Mouse (Mus musculus): ENCODE results near the gene Exoc2. TPM values are rescaled to one million over a fixed set of nuclear protein-coding genes. Genes with fewer than 3 reads are reported as not detected.

Gene Exoc2
- polyA plus RNA-seq (2012; fragmentation: generic; extraction: Trizol): 10.8 TPM
- long read RNA-seq, experiment 1, full-length matches to known transcripts: 4 of 8 reads
- long read RNA-seq, experiment 1, partial matches to known transcripts: 1 of 8 reads
- long read RNA-seq, experiment 1, other reads (novel, unspliced or antisense): 3 of 8 reads
- long read RNA-seq, experiment 2, full-length matches to known transcripts: 85 of 129 reads
- long read RNA-seq, experiment 2, partial matches to known transcripts: 10 of 129 reads
- long read RNA-seq, experiment 2, other reads (novel, unspliced or antisense): 34 of 129 reads

DNA sequence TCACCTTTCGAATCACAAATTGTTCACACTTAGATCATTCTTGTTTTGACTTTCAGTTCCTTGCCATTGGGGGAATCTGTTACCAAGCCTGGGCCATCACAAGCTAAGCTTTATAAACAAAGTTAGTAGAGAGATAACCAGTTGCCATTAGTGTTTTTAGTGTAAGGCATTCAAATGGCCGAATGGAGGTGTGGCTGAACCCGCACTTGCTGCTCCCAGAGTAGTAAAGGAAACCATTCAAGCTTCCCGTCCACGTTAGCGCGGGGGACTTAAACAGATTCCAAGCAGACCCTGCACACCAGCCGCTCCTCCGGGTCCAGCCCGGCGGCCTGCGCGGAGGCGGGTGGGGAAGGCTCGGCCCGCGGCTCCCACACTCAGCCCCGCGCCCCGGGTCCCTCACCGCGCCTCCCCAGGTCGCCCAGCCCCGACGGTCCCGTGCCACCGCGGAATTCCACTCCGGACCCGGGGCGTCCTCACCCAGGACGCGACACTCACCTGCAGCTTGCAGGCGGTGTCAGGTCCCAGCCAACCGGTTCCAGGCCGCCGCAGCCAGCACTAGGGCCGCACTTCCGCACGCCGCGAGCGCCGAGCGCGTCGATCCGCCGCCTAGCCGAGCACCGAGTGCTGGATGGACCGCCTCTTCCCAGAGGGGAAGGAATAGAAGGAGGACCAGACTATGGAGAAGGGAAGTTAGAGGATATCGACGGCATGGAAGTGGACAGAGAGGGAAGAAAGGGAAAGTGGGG is at the start of gene Exoc2, which contains the start of gene Gm5447:
Exoc2 (minus strand) TSS at position 593 of the 746 bp plus-strand sequence.
Gm5447 (plus strand) TSS at position 704 of the 746 bp plus-strand sequence.
- Histone ChIP-seq H3ac (ENCODE audit: control insufficient read depth, insufficient read length, low read depth) (peak within 1 kb of the TSS; percentile 88), H3K79me2 (ENCODE audit: control insufficient read depth, insufficient read depth) (peaks cover 49% of the 10 kb centered on the region), H3K27me3 (ENCODE audit: control insufficient read depth, insufficient read depth, insufficient read length) (no peaks in the 10 kb centered on the region), H3K36me3 (ENCODE audit: control insufficient read depth, insufficient read depth) (no peaks in the 10 kb centered on the region), H3K79me3 (ENCODE audit: low read depth) (peaks cover 24% of the 10 kb centered on the region), H3K4me3 (ENCODE audit: insufficient read depth, poor library complexity, severe bottlenecking) (peak within 1 kb of the TSS; percentile 63)
- no peak for TF ChIP-seq CTCF (IDR thresholded peaks at IDR 0.05; ENCODE audit: control insufficient read depth, insufficient read depth, insufficient read length)
- peak; percentile 52 for TF ChIP-seq MAX (IDR thresholded peaks at IDR 0.05)
- TF ChIP-seq MYOD1 (IDR thresholded peaks at IDR 0.05; ENCODE audit: control insufficient read depth, insufficient read length, low read depth): no peak

DNA sequence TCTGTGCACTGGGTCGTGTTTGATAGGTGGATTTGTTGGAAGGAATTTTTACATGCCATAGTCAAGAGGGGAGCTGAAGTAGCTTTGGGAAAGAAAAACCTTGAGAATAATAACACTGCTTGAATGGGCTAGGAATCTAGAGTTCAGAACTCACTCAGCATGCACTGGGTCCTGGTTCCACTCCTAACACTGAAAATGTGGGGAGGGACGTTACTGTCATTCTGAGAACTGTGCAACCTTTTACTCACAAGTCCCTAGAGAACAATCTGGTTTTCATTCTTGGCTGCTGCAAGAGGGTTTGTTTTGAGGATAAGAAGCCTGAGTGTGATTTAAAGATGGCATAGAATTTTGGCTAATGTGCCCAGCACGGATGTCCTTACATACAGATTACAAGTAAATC is 49.8 kb upstream of the Exoc2 start:
- no peak overlapping the region for H3ac ChIP-seq (ENCODE audit: control insufficient read depth, insufficient read length, low read depth)
- H3K36me3 ChIP-seq (ENCODE audit: control insufficient read depth, insufficient read depth): no peaks in the 10 kb centered on the region
- TF ChIP-seq MAX (IDR thresholded peaks at IDR 0.05) (no peak), USF1 (IDR thresholded peaks at IDR 0.05; ENCODE audit: low read depth) (no peak), CEBPB (IDR thresholded peaks at IDR 0.05; ENCODE audit: low read depth) (no peak), FOSL1 (IDR thresholded peaks at IDR 0.05; ENCODE audit: insufficient read depth, low read length, poor library complexity, severe bottlenecking) (no peak)
- H3K4me3 ChIP-seq (ENCODE audit: insufficient read depth, poor library complexity, severe bottlenecking): no peak overlapping the region
- H3K79me3 ChIP-seq (ENCODE audit: low read depth): no peaks in the 10 kb centered on the region
- H3K27me3 ChIP-seq (ENCODE audit: control insufficient read depth, insufficient read depth, insufficient read length): no peaks in the 10 kb centered on the region
- H3K79me2 ChIP-seq (ENCODE audit: control insufficient read depth, insufficient read depth): no peaks in the 10 kb centered on the region

DNA sequence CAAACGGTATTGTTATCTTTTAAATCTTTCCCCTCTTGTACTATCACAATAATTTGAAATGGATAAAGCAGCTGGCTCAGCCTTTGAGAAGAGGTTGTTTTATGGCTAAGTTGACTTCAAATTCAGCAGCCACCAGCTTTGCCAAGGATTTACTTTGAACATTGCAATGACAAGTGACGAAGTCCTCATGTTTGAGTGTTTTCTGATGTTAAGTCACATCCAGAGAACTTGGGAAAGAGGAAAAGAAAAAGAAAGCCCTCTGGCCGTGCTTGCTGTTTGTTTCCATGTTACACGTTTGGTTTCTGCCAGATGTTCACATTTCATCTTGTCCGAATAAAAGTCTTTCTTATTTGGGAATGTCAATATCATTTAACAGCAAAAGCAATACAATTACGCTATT is 48.0 kb upstream of the Exoc2 start:
- H3K79me2 ChIP-seq (ENCODE audit: control insufficient read depth, insufficient read depth): no peaks in the 10 kb centered on the region
- H3K27me3 ChIP-seq (ENCODE audit: control insufficient read depth, insufficient read depth, insufficient read length): no peaks in the 10 kb centered on the region

DNA sequence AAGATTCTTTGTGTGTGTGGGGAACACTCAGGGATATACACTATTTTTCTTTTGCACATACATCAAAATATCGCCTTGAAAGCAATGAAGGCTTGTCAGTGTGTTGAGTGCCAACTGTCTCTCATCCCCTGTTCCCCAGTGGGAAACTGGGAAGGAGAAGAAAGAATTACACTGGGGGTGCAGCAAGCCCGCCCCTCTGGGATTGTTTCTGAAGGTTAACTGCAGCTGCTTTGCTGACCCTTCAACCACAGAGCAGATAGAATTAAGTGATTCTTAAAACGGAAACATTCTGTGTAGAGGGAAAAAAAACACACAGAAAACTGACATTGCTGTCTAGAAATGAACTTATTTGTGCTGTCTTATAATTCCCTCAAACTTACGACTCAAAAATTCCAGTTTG is 47.6 kb upstream of the Exoc2 start:
- Histone ChIP-seq H3K79me2 (ENCODE audit: control insufficient read depth, insufficient read depth) (no peaks in the 10 kb centered on the region), H3K36me3 (ENCODE audit: control insufficient read depth, insufficient read depth) (no peaks in the 10 kb centered on the region), H3K4me3 (ENCODE audit: insufficient read depth, poor library complexity, severe bottlenecking) (no peak overlapping the region), H3K79me3 (ENCODE audit: low read depth) (no peaks in the 10 kb centered on the region), H3ac (ENCODE audit: control insufficient read depth, insufficient read length, low read depth) (no peak overlapping the region), H3K27me3 (ENCODE audit: control insufficient read depth, insufficient read depth, insufficient read length) (no peaks in the 10 kb centered on the region)
- TF ChIP-seq USF1 (IDR thresholded peaks at IDR 0.05; ENCODE audit: low read depth): no peak
- no peak for TF ChIP-seq CEBPB (IDR thresholded peaks at IDR 0.05; ENCODE audit: low read depth)
- no peak for TF ChIP-seq FOSL1 (IDR thresholded peaks at IDR 0.05; ENCODE audit: insufficient read depth, low read length, poor library complexity, severe bottlenecking)
- TF ChIP-seq MYOG (IDR thresholded peaks at IDR 0.05; ENCODE audit: control insufficient read depth, extremely low read depth, insufficient read length): no peak
- no peak for TF ChIP-seq MAX (IDR thresholded peaks at IDR 0.05)
- TF ChIP-seq CTCF (IDR thresholded peaks at IDR 0.05; ENCODE audit: control insufficient read depth, insufficient read depth, insufficient read length): no peak
- TF ChIP-seq MYOD1 (IDR thresholded peaks at IDR 0.05; ENCODE audit: control insufficient read depth, insufficient read length, low read depth): no peak

More for the DNA sequence above, 48.0 kb upstream of the Exoc2 start:
- TF ChIP-seq CEBPB (IDR thresholded peaks at IDR 0.05; ENCODE audit: low read depth) (no peak), FOSL1 (IDR thresholded peaks at IDR 0.05; ENCODE audit: insufficient read depth, low read length, poor library complexity, severe bottlenecking) (no peak), CTCF (IDR thresholded peaks at IDR 0.05; ENCODE audit: control insufficient read depth, insufficient read depth, insufficient read length) (no peak), MYOD1 (IDR thresholded peaks at IDR 0.05; ENCODE audit: control insufficient read depth, insufficient read length, low read depth) (no peak), MAX (IDR thresholded peaks at IDR 0.05) (no peak), MYOG (IDR thresholded peaks at IDR 0.05; ENCODE audit: control insufficient read depth, extremely low read depth, insufficient read length) (no peak), USF1 (IDR thresholded peaks at IDR 0.05; ENCODE audit: low read depth) (no peak)
- no peak overlapping the region for H3ac ChIP-seq (ENCODE audit: control insufficient read depth, insufficient read length, low read depth)
- H3K4me3 ChIP-seq (ENCODE audit: insufficient read depth, poor library complexity, severe bottlenecking): no peak overlapping the region
- H3K79me3 ChIP-seq (ENCODE audit: low read depth): no peaks in the 10 kb centered on the region
- H3K36me3 ChIP-seq (ENCODE audit: control insufficient read depth, insufficient read depth): no peaks in the 10 kb centered on the region

DNA sequence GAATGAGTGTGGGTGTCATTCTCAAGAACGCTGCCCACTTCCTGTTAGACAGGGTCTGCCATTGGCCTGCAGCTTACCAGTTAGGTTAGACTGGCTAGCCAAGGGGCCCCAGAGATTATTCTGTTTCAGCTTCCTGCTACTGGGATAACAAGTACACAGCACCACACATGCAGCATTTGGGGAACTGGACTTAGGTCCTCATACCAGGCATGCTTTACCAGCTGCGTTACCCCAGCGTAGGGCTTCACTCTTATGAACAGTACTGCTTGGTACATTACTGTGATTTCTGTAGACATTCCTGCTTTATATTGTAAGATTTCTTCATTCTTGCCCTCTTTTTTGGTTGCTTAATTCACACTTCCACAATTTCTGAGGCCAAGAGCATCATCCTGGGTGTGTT is 43.7 kb upstream of the Exoc2 start:
- Histone ChIP-seq H3K4me3 (ENCODE audit: insufficient read depth, poor library complexity, severe bottlenecking) (no peak overlapping the region), H3K36me3 (ENCODE audit: control insufficient read depth, insufficient read depth) (no peaks in the 10 kb centered on the region), H3ac (ENCODE audit: control insufficient read depth, insufficient read length, low read depth) (no peak overlapping the region), H3K79me3 (ENCODE audit: low read depth) (no peaks in the 10 kb centered on the region), H3K79me2 (ENCODE audit: control insufficient read depth, insufficient read depth) (no peaks in the 10 kb centered on the region), H3K27me3 (ENCODE audit: control insufficient read depth, insufficient read depth, insufficient read length) (no peaks in the 10 kb centered on the region)
- TF ChIP-seq MAX (IDR thresholded peaks at IDR 0.05): no peak
- TF ChIP-seq FOSL1 (IDR thresholded peaks at IDR 0.05; ENCODE audit: insufficient read depth, low read length, poor library complexity, severe bottlenecking): no peak
- TF ChIP-seq CEBPB (IDR thresholded peaks at IDR 0.05; ENCODE audit: low read depth): no peak
- no peak for TF ChIP-seq USF1 (IDR thresholded peaks at IDR 0.05; ENCODE audit: low read depth)
- TF ChIP-seq MYOG (IDR thresholded peaks at IDR 0.05; ENCODE audit: control insufficient read depth, extremely low read depth, insufficient read length): no peak
- TF ChIP-seq MYOD1 (IDR thresholded peaks at IDR 0.05; ENCODE audit: control insufficient read depth, insufficient read length, low read depth): no peak
- TF ChIP-seq CTCF (IDR thresholded peaks at IDR 0.05; ENCODE audit: control insufficient read depth, insufficient read depth, insufficient read length): no peak

Measured in C2C12 (cell line).